In genomic region chr9:28533191-28533590, GRCm38 (mm10) we compare ENCODE assay signal across 26 mouse cellular contexts.
"Had no signal": no experiment of that assay in that cellular context is flagged by ENCODE, and none has a peak within 500 bp of the region (broad histone marks: within the 10 kb centered on the region; RNA-seq: fewer than 3 reads in every experiment).

No protein-coding gene starts in this region.

- H3K27me3 ChIP-seq: heart, embryonic 13.5 days; heart, embryonic 15.5 days; hindbrain, embryonic 13.5 days; hindbrain, embryonic 15.5 days; kidney, embryonic 15.5 days; limb, embryonic 13.5 days; limb, embryonic 15.5 days; liver, embryonic 12.5 days had no signal

- H3K27ac ChIP-seq: heart, adult 2 months; heart, embryonic 13.5 days; heart, embryonic 15.5 days; hindbrain, embryonic 13.5 days; hindbrain, embryonic 15.5 days; hindbrain, postnatal 0 days; kidney, embryonic 15.5 days; kidney, postnatal 0 days; limb, embryonic 13.5 days; limb, embryonic 15.5 days; liver, embryonic 12.5 days; liver, embryonic 14.5 days had no signal

- H3K4me2 ChIP-seq: heart, embryonic 11.5 days; heart, embryonic 13.5 days; heart, embryonic 15.5 days; hindbrain, embryonic 13.5 days; hindbrain, embryonic 15.5 days; kidney, embryonic 15.5 days; limb, embryonic 13.5 days; limb, embryonic 15.5 days; liver, embryonic 12.5 days had no signal

- H3K36me3 ChIP-seq: heart, embryonic 13.5 days; heart, embryonic 15.5 days; hindbrain, embryonic 13.5 days; hindbrain, embryonic 15.5 days; kidney, embryonic 15.5 days; limb, embryonic 13.5 days; limb, embryonic 15.5 days; liver, embryonic 12.5 days had no signal

- H3K9ac ChIP-seq: heart, embryonic 13.5 days; heart, embryonic 15.5 days; hindbrain, embryonic 13.5 days; hindbrain, embryonic 15.5 days; kidney, embryonic 15.5 days; limb, embryonic 13.5 days; limb, embryonic 15.5 days; liver, embryonic 12.5 days; liver, embryonic 14.5 days had no signal

- DNase-seq: gastrocnemius, postnatal 14 days; gastrocnemius, postnatal 36 days; heart, adult 2 months; heart, postnatal 14 days; heart, postnatal 36 days; kidney, adult 11 months; kidney, adult 2 months; kidney, adult 9 months; kidney, postnatal 14 days; kidney, postnatal 36 days; layer of hippocampus, adult 9-11 months; layer of hippocampus, postnatal 36 days; left cerebral cortex, postnatal 4 days had no signal

- H3K9me3 ChIP-seq: heart, embryonic 13.5 days; heart, embryonic 15.5 days; hindbrain, embryonic 13.5 days; hindbrain, embryonic 15.5 days; kidney, embryonic 15.5 days; limb, embryonic 13.5 days; limb, embryonic 15.5 days; liver, embryonic 12.5 days had no signal

- ATAC-seq: hindbrain, postnatal 0 days; intestine, embryonic 16.5 days; liver, embryonic 12.5 days had no signal

- H3K4me3 ChIP-seq: heart, adult 2 months; heart, embryonic 13.5 days; heart, embryonic 15.5 days; hindbrain, embryonic 13.5 days; hindbrain, embryonic 15.5 days; kidney, embryonic 15.5 days; limb, embryonic 13.5 days; limb, embryonic 15.5 days; liver, embryonic 12.5 days had no signal

- H3K4me1 ChIP-seq: heart, embryonic 15.5 days; hindbrain, embryonic 13.5 days; hindbrain, embryonic 15.5 days; kidney, embryonic 15.5 days; limb, embryonic 15.5 days; liver, embryonic 12.5 days had no signal
